Mouse (Mus musculus) liver, embryonic 14.5 days (tissue): ENCODE data around the gene Traf7. TPM values are rescaled to one million over a fixed set of nuclear protein-coding genes. Genes with fewer than 3 reads are reported as not detected.

Experiments used
- ATAC-seq: fragments of 200-750 bp; cut with Nextera tagmentation; 2 replicates; pipeline ENCODE4 v1.8.0; 2017; ENCODE audit warnings: moderate number of reproducible peaks, mild to moderate bottlenecking, moderate library complexity; ENCODE audit not compliant: insufficient read depth
- DNase-seq, 3 experiments: peaks; one replicate each; pipeline ENCODE4 v3.0.0-alpha.2; 2012 to 2013; ENCODE audit warnings: low read depth in 3 of 3, low spot score in 3 of 3
- H3K27ac ChIP-seq: fragments of 300-500 bp; sonication (generic); 2 replicates; pipeline ENCODE4 v1.5.1; 2014; ENCODE audit warnings: moderate library complexity, mild to moderate bottlenecking, control low read depth, inconsistent platforms
- H3K27me3 ChIP-seq: fragments of 300-500 bp; sonication (generic); 2 replicates; pipeline ENCODE4 v1.6.1; 2014; ENCODE audit warnings: mild to moderate bottlenecking, low read length, moderate library complexity; ENCODE audit not compliant: control insufficient read depth, insufficient read depth
- H3K36me3 ChIP-seq: fragments of 300-500 bp; sonication (generic); replicated peaks from 2 replicates; pipeline ENCODE4 v1.6.1; 2014; ENCODE audit warnings: low read depth; ENCODE audit not compliant: control insufficient read depth, insufficient read depth
- H3K4me1 ChIP-seq, 2 experiments: fragments of 200-500 bp in 1 of 2; fragments of 300-500 bp in 1 of 2; sonication (generic) in 1 of 2; replicated peaks; 2 replicates each; pipeline ENCODE4 v1.6.1; 2012 to 2014; ENCODE audit warnings: antibody characterized with exemption in 1 of 2, inconsistent platforms in 1 of 2, low read length in 1 of 2; ENCODE audit not compliant: control insufficient read depth in 2 of 2, insufficient read depth in 2 of 2
- H3K4me2 ChIP-seq: fragments of 300-500 bp; sonication (generic); 2 replicates; pipeline ENCODE4 v1.6.1; 2014; ENCODE audit warnings: low read depth, mild to moderate bottlenecking, control low read depth, moderate library complexity
- H3K4me3 ChIP-seq, 2 experiments: fragments of 200-500 bp in 1 of 2; fragments of 300-500 bp in 1 of 2; sonication (generic) in 1 of 2; 2 replicates each; pipeline ENCODE4 v1.5.1; 2012 to 2014; ENCODE audit warnings: low read depth in 2 of 2, low read length in 2 of 2, mild to moderate bottlenecking in 2 of 2, control low read depth in 1 of 2, inconsistent platforms in 1 of 2, moderate library complexity in 1 of 2; ENCODE audit not compliant: insufficient read depth in 1 of 2
- H3K9ac ChIP-seq: fragments of 300-500 bp; sonication (generic); replicated peaks from 2 replicates; pipeline ENCODE4 v1.6.1; 2014; ENCODE audit warnings: mild to moderate bottlenecking, control low read depth, moderate library complexity
- H3K9me3 ChIP-seq: fragments of 300-500 bp; sonication (generic); 2 replicates; pipeline ENCODE4 v1.6.1; 2016; ENCODE audit warnings: low read length, mixed read lengths; ENCODE audit not compliant: control insufficient read depth
- CTCF ChIP-seq: IDR thresholded peaks from 2 replicates; pipeline ENCODE4 v1.5.1; 2016; ENCODE audit warnings: antibody characterized with exemption, low read depth, control low read depth
- EP300 ChIP-seq: IDR thresholded peaks from 2 replicates; pipeline ENCODE4 v1.6.1; 2016; ENCODE audit warnings: antibody characterized with exemption, low read depth
- WGBS: fragments of 180-500 bp; shearing (Covaris S2); extraction: QIAGEN DNeasy Blood & Tissue Kit; methylation state at CpG from one replicate; pipeline ENCODE4 v1.1.7; 2014; ENCODE audit not compliant: insufficient replicate concordance; 5-methylcytosine and 5-hydroxymethylcytosine counted together
- polyA plus RNA-seq, 2 experiments: library from polyadenylated mRNA; depleted of rRNA in 1 of 2; stranded (reverse) in 1 of 2; unstranded in 1 of 2; fragments of >200 nt; fragmentation: Nextera tagmentation in 1 of 2; extraction: Ambion mirVana in 1 of 2; gene quantifications; 2 replicates each; pipeline versions ENCODE4 v1.2.1 to v1.2.3; 2012 to 2014

The Traf7 gene
- polyA plus RNA-seq, 2 experiments = 25.6 to 64.2 TPM

DNA sequence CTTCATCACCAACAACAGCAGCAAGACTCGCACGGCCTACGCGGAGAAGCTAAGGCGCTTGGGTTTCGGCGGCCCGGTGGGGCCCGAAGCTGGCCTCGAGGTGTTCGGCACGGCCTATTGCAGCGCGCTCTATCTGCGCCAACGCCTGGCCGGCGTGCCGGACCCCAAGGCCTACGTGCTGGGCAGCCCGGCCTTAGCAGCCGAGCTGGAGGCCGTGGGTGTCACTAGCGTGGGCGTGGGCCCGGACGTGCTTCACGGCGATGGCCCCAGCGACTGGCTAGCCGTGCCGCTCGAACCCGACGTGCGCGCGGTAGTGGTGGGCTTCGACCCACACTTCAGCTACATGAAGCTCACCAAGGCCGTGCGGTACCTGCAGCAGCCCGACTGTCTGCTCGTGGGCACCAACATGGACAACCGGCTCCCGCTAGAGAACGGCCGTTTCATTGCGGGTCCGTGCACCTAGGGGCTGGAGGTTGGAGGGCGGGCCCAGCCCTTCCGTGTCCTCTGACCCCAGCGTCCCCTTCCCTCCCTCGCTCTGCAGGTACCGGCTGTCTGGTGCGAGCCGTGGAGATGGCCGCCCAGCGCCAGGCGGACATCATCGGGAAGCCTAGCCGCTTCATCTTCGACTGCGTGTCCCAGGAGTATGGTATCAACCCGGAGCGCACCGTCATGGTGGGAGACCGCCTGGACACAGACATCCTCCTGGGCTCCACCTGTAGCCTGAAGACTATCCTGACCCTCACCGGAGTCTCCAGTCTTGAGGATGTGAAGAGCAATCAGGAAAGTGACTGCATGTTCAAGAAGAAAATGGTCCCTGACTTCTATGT lies 56.8 kb downstream of the Traf7 start:
- TF ChIP-seq EP300 = no peak
- no peak for TF ChIP-seq CTCF
- H3K4me3 ChIP-seq = peak overlapping the region; percentile 84 to 93
- DNase-seq = no peak
- no peaks in the 10 kb centered on the region for H3K9me3 ChIP-seq
- peaks cover 10 to 13% of the 10 kb centered on the region in 2 experiments for H3K4me1 ChIP-seq
- no peaks in the 10 kb centered on the region for H3K27me3 ChIP-seq
- ATAC-seq = peak; percentile 32
- peak overlapping the region; percentile 73 for H3K27ac ChIP-seq
- H3K9ac ChIP-seq = peak overlapping the region; percentile 96
- WGBS = under 1% methylated on average over 68 of the region's 68 CpGs
- H3K36me3 ChIP-seq = peaks cover 12% of the 10 kb centered on the region
- peak overlapping the region; percentile 96 for H3K4me2 ChIP-seq

DNA sequence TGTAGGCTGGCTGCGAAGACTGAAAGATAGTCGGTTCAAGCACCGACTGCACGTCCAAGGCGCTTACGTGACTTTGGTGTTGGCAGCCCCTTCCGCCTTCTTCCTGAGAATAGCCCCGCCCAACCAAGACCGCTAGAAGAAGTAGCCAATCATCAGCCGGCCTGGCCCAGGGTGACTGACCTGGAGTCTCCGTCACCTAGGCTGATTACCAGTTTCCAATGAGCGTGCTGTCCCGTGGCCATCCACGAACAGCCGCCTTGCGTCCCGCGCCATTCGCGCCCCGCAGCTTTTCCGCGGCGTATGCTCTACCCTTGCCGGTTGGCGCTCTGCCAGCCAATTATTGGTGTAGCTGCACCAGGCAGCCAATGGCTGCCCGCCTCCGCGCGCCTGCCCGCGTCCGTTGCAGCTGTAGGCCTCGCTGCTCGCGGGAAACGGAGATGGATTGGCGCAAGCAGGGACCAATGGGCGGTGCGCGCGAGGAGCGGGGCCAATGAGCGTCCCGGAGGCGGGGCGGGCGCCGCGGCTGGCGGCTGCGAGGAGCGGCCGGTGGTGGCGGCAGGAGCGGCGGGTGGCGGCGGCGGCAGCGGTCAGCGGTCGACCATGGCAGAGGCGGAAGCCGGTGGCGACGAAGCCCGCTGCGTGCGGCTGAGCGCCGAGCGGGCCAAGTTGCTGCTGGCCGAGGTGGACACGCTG lies 57.7 kb downstream of the Traf7 start, which contains the start of the genes E4f1 and Pgp:
Gene E4f1 (minus strand): TSS at position 404 of the 693 bp plus-strand sequence.
Gene Pgp (plus strand): TSS at position 483 of the 693 bp plus-strand sequence.
- WGBS = under 1% methylated on average over 75 of the region's 75 CpGs

DNA sequence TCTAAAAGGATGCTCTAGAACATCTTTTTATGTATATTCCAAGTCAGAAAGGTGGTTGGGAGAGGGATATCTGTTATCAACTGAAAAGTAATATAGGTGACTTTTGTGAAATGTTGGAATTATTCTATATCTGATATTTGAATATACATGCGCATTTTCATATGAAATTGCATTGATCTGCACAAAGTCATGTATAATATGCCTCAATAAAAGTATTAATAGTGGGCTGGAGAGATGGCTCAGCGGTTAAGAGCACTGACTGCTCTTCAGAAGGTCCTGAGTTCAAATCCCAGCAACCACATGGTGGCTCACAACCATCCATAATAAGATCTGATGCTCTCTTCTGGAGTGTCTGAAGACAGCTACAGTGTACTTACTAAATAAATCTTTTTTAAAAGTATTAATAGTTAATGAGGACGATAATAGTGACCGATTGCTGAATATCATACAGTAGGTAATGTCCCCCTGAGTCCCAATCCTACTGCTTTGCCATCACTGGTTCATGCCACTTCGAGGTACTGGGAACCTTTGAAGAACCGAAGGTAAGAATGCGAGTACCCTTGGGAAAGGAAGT lies 58.3 kb downstream of the Traf7 start:
- H3K9ac ChIP-seq = peak overlapping the region; percentile 81
- peaks cover 10 to 13% of the 10 kb centered on the region in 2 experiments for H3K4me1 ChIP-seq
- H3K27me3 ChIP-seq = no peaks in the 10 kb centered on the region
- peaks cover 3% of the 10 kb centered on the region for H3K36me3 ChIP-seq
- TF ChIP-seq CTCF = no peak
- no peak for TF ChIP-seq EP300
- no peaks in the 10 kb centered on the region for H3K9me3 ChIP-seq
- peak overlapping the region; percentile 93 to 94 for H3K4me3 ChIP-seq
- WGBS = 15% methylated on average over 7 of the region's 7 CpGs
- H3K27ac ChIP-seq = peak overlapping the region; percentile 86
- no peak for ATAC-seq
- no peak for DNase-seq
- peak overlapping the region; percentile 78 for H3K4me2 ChIP-seq

More for the DNA sequence above, 57.7 kb downstream of the Traf7 start, which contains the start of the genes E4f1 and Pgp:
- peaks cover 10 to 13% of the 10 kb centered on the region in 2 experiments for H3K4me1 ChIP-seq
- peak within 1 kb of the TSS; percentile 93 to 94 for H3K4me3 ChIP-seq
- DNase-seq (peak; percentile 97 to 98 (median 98)), ATAC-seq (peak; percentile 96)
- H3K36me3 ChIP-seq = peaks cover 5% of the 10 kb centered on the region
- no peaks in the 10 kb centered on the region for H3K27me3 ChIP-seq
- no peaks in the 10 kb centered on the region for H3K9me3 ChIP-seq
- peak within 1 kb of the TSS; percentile 86 for H3K27ac ChIP-seq
- TF ChIP-seq CTCF = peak; percentile 19; the same call in 1 of the 2 replicates
- no peak for TF ChIP-seq EP300
- H3K9ac ChIP-seq = peak within 1 kb of the TSS; percentile 96
- H3K4me2 ChIP-seq = peak within 1 kb of the TSS; percentile 96

DNA sequence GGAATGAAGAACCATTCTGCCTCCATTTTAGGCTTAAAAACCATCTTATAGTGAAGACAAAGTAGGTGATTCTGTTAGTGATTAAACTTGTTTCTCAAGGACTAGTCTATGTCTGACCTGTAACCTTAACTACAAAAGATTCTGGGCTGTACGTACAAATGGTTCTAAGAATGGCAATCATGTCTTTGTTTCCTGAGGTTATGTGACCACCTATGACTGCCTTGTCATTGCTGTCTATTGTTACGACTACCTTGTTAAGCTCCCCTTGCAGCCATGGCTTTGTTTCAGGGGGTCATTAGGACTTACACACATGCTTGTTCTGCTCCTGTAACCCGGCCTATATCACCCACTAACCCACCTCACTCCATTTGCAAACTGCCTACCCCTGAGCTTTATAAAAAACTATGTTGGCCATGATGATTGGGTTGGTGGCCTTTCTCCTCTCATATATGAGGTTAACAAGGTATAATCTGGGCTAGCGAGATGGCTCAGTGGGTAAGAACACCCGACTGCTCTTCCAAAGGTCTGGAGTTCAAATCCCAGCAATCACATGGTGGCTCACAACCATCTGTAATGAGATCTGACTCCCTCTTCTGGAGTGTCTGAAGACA lies 59.0 kb downstream of the Traf7 start:
- ATAC-seq (no peak), DNase-seq (no peak)
- peaks cover 3% of the 10 kb centered on the region for H3K36me3 ChIP-seq
- no peak overlapping the region for H3K4me2 ChIP-seq
- no peak overlapping the region for H3K27ac ChIP-seq
- H3K4me3 ChIP-seq = no peak overlapping the region
- 84% methylated on average over 5 of the region's 5 CpGs for WGBS
- H3K4me1 ChIP-seq = peaks cover 10 to 13% of the 10 kb centered on the region in 2 experiments
- H3K9me3 ChIP-seq = no peaks in the 10 kb centered on the region
- no peaks in the 10 kb centered on the region for H3K27me3 ChIP-seq
- no peak overlapping the region for H3K9ac ChIP-seq
- TF ChIP-seq CTCF (no peak), EP300 (no peak)
